Mouse (Mus musculus) kidney, postnatal 4 days (tissue): ENCODE results near the gene Ppm1h.
"Not testable (repeated sequence)": the region's sequence is repeated elsewhere in the genome, so short reads cannot be mapped to it uniquely, and the experiment has no call there.

Source experiments
- DNase-seq, 2 experiments: peaks; one replicate each; pipeline ENCODE4 v3.0.0; 2021; ENCODE audit warnings: mixed read lengths in 2 of 2

Gene Ppm1h

GRCm38 (mm10) chr10:122937380-122937779 is 258.8 kb downstream of the Ppm1h start:
- not testable (repeated sequence) for DNase-seq

GRCm38 (mm10) chr10:122939546-122939945 is 261.0 kb downstream of the Ppm1h start:
- DNase-seq = no peak

- DNase-seq = no peak
Measured at GRCm38 (mm10) chr10:122942771-122943170, 264.2 kb downstream of the Ppm1h start.

- no peak for DNase-seq
Measured at GRCm38 (mm10) chr10:122943824-122944223, 265.3 kb downstream of the Ppm1h start.

GRCm38 (mm10) chr10:122944888-122945287 is 266.3 kb downstream of the Ppm1h start:
- DNase-seq = no peak

GRCm38 (mm10) chr10:122950966-122951365 is 272.4 kb downstream of the Ppm1h start:
- DNase-seq = no peak

- DNase-seq = no peak
Measured at GRCm38 (mm10) chr10:122953576-122953975, 275.0 kb downstream of the Ppm1h start.

- no peak for DNase-seq
Measured at GRCm38 (mm10) chr10:122957918-122958317, 279.4 kb downstream of the Ppm1h start.

GRCm38 (mm10) chr10:122958699-122959098 is 280.1 kb downstream of the Ppm1h start:
- no peak for DNase-seq

GRCm38 (mm10) chr10:122960216-122960615 is 281.7 kb downstream of the Ppm1h start:
- DNase-seq = no peak

GRCm38 (mm10) chr10:122960738-122961137 is 282.2 kb downstream of the Ppm1h start:
- peak in 1 of 2 experiments; percentile 23 for DNase-seq

- DNase-seq = no peak
Measured at GRCm38 (mm10) chr10:122961494-122961893, 282.9 kb downstream of the Ppm1h start.

- DNase-seq = no peak
Measured at GRCm38 (mm10) chr10:122962651-122963050, 284.1 kb downstream of the Ppm1h start.

GRCm38 (mm10) chr10:122963463-122964240 is 285.1 kb downstream of the Ppm1h start:
- DNase-seq = peak; percentile 63 to 75

- DNase-seq = no peak
Measured at GRCm38 (mm10) chr10:122964241-122964636, 285.7 kb downstream of the Ppm1h start.

- DNase-seq = not testable (repeated sequence)
Measured at GRCm38 (mm10) chr10:122965650-122966049, 287.1 kb downstream of the Ppm1h start.

GRCm38 (mm10) chr10:122966421-122966820 is 287.9 kb downstream of the Ppm1h start:
- DNase-seq = no peak

GRCm38 (mm10) chr10:122970188-122970587 is 291.6 kb downstream of the Ppm1h start:
- DNase-seq = no peak

GRCm38 (mm10) chr10:122973241-122973640 is 294.7 kb downstream of the Ppm1h start:
- no peak for DNase-seq

- no peak for DNase-seq
Measured at GRCm38 (mm10) chr10:122976038-122976437, 297.5 kb downstream of the Ppm1h start.

GRCm38 (mm10) chr10:122979356-122979755 is 300.8 kb downstream of the Ppm1h start:
- no peak for DNase-seq

- no peak for DNase-seq
Measured at GRCm38 (mm10) chr10:122980123-122980522, 301.6 kb downstream of the Ppm1h start.

- DNase-seq = no peak
Measured at GRCm38 (mm10) chr10:122982909-122983578, 304.5 kb downstream of the Ppm1h start.
